Mouse (Mus musculus) CD8-positive naive resting alpha-beta T cell, adult 57 days (primary cell): ENCODE measurements around the gene Prkar1a. TPM values are rescaled to one million over a fixed set of nuclear protein-coding genes. Genes with fewer than 3 reads are reported as not detected.

ENCODE experiments used
- total RNA-seq: library from RNA; stranded (reverse); gene quantifications from one replicate; pipeline ENCODE4 v1.2.4, GENCODE M21; 2023

Prkar1a gene
- total RNA-seq, result 348 TPM

GRCm38 (mm10) chr11:109649206-109649605, at the start of gene Prkar1a:
Gene Prkar1a, plus strand, starts transcription at chr11:109649405.

DNA sequence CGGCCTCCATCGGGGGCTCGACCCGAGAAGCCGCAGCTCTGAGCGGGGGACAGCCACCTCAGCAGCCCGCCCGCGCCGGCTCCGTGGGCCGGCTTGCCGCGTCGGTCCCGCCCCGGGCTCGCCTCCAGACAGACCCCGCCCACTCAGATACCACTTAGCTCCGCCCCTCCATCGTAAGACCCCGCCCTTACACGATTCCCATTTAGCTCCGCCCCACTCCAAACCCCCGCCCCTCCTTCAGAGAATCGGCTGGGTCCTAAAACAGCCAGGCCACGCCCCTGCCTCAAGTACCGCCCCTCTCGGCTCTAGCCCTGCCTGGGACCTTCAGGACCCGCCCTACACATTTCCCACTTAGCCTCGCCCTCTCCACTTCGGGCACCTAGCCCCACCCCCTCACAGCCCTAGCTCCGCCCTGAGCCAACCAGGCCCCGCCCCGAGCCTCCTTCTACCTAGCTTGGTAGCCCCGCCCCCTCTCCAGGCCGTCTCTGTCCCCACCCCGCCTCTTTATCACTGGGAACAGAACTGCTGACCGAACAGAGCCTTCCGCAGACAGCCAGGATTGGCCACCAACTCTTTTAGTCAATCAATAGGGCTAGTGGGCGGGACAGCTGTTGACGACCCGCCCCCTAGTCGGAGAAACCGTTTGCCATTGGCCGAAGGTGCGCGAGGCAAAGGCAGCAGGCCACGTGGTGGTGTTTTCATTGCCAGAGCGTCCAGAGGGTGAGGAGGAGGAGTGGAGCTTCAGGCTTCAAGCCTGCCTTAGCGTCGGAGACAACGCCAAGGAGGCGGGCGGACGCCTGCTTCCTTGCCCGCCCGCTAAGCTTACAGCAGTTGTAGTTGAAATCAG, 37.7 kb upstream of the Prkar1a start, which contains the start of gene Wipi1:
Wipi1 (minus strand) TSS at position 665 of the 847 bp plus-strand sequence.

Other genes starting within 250 kb of the Prkar1a start
- 0.80 TPM for gene 9930022D16Rik, start 235.5 kb upstream of the Prkar1a start, total RNA-seq
- 32.6 TPM for gene Amz2, start 223.5 kb upstream of the Prkar1a start, total RNA-seq
- gene Arsg, start 176.0 kb upstream of the Prkar1a start, total RNA-seq, result 3.2 TPM
- 57.1 TPM for gene Slc16a6, start 175.8 kb upstream of the Prkar1a start, total RNA-seq
- 1.0 TPM for gene Wipi1, start 37.4 kb upstream of the Prkar1a start, total RNA-seq
- not detected for gene Fam20a, start 72.9 kb downstream of the Prkar1a start, total RNA-seq
- gene 1700012B07Rik, start 178.6 kb downstream of the Prkar1a start, total RNA-seq, result not detected